Mouse (Mus musculus): ENCODE measurements around the gene Fth1.

Fth1 gene

DNA sequence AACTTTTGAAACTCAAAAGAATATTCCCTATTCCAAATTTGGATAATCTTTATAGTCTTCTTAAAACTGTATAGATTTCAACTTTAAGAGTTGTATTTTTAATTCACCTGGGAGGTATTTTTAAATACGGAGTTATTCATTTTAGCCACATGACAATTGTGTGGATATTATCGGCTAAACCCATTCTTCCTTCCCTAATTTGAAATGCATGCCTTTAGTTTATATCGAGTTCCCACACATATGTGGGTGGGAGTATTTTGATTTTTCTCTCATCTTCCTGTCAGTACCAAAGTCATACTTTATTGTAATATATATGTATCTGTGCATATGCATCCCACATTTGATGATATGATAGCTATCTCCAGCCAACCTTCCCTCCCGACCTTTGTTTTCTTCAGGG is at the start of gene Fth1:
Fth1 (plus strand) TSS at position 341 of the 400 bp plus-strand sequence.
- no peak for DNase-seq (ENCODE audit: low read depth in 1 of 2, low spot score in 2 of 2)

DNA sequence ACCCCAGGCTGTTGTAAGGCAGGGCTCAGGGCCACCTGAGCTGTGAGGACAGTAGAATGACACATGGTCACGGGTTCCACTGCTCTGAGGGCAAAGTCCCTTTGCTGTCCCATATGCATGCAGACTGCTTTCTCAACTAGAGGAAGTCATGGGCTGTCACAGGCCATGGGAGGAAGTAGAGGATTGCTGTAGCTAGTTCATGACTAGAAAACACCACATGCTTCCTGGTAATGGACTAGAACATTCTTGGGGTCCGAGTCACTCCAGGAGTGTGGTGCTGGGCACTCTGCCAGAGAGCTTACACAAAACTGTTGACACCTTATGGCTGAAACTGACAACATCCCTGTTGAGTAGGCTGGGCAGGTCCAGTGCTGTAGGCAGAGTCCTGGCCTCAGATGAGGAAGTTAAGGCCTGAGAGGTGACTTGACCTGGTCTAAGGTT is 49.2 kb upstream of the Fth1 start:
- peak; percentile 66 to 70 for DNase-seq (ENCODE audit: low read depth in 1 of 2, low spot score in 2 of 2)

DNA sequence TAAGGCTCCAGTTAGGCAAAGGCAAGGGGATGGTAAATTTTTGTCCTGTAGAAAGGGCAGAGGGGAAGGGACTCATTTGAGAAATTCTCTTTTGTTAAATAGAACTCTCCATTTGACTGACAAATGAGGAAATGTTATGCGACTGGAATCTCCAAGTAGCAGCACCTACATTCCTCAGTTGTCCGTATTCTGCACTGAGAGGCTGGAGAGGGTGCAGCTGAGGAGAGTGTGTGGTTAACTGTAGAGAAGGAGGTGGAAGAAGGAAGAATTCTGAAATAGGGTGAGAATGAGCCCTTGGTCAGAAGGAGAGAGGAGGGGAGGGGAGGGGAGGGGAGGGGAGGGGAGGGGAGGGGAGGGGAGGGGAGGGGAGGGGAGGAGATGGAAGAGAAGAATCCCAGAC is 46.5 kb upstream of the Fth1 start:
- DNase-seq (ENCODE audit: low read depth in 1 of 2, low spot score in 2 of 2) = no peak

DNA sequence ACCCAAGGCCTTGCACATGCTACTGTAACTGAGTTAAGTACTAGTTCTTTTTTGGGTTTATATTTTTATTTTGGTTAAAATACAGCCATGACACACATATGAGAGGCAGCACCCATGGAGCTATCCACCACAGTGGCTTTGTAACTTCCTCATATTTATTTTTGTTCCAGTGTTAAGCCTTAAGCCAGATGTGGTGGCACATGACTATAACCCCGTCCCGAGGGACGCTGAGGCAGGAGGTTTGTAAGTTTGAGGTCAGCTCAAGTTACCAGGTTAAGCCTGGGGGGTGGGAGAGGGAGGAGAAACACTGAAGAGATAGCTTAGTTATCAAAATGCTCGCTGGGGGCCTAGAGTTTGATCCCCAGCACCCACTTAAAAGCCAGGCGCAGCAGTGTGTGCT is 43.8 kb upstream of the Fth1 start:
- no peak for DNase-seq (ENCODE audit: low read depth in 1 of 2, low spot score in 2 of 2)

DNA sequence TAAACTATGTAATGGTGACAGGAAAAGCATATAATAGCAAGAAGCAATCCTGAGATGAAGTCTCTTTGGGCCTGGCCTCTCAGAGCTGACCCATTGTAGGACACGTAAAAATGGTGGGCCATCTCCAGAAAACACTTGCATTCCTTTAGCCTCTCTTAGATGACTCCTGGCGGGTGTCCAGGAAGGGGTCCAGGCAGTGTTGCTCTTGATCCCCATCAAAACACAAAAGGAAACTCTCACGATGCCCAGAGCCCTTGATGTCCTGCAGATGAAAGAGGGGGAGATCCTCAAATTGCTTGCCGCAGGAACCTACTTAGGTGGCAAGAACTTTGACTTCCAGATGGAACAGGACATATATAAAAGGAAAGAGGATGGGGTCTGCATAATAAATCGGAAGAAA is 43.0 kb upstream of the Fth1 start:
- DNase-seq (ENCODE audit: low read depth in 1 of 2, low spot score in 2 of 2) = no peak

DNA sequence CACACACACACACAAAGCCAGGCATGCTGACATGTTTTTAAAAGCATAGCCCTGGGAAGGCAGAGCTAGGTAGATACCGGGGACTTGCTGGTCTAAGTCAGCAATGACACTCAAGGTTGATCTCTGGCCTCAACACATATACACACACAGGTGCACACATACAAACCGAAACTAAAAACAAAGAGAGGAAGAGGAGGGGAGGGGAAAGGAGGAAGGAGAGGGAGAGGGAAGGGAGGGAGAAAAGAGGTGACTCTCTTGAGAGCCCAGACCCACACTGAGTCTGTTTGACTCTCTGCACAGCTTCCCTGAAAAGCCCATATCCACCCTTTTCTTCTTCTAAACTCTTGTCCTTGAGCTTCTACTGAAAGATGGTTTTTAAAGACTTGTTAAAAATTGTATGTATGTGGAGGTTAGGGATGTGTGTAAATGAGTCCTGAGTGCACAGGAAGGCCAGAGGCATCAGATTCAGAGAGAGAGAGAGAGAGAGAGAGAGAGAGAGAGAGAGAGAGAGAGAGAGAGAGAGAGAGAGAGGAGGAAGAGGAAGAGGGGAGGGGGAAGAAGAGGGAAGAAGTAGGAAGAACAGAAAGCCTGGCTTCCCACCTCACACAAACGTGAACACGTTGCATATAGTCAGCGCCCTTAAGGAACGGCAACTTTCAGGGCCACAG is 42.1 kb upstream of the Fth1 start:
- DNase-seq (ENCODE audit: low read depth in 1 of 2, low spot score in 2 of 2) = no peak

DNA sequence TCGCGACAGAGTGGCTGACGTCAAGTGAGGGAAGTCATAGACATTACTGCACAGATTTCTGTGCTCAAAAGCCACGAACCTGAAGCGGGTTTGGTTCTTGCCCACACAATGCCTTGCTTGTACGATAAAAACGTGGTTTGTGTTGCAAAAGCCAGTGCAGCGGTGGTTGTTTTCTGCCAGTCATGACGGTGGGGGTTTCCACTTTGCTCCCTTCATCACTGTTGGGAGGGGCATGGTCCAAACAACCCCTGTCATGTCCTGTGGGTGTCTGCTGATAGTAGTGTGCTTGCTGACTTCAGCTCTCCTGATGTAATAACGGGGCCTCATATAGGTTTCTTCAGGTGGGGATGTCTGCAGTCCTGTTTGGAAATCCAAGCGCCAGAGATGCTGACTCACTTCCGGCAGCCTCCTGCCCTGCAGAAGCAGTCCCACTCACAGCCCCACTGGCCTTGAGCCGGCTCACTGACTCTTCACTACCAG is 41.5 kb upstream of the Fth1 start:
- peak; percentile 84 for DNase-seq (ENCODE audit: low read depth in 1 of 2, low spot score in 2 of 2)

DNA sequence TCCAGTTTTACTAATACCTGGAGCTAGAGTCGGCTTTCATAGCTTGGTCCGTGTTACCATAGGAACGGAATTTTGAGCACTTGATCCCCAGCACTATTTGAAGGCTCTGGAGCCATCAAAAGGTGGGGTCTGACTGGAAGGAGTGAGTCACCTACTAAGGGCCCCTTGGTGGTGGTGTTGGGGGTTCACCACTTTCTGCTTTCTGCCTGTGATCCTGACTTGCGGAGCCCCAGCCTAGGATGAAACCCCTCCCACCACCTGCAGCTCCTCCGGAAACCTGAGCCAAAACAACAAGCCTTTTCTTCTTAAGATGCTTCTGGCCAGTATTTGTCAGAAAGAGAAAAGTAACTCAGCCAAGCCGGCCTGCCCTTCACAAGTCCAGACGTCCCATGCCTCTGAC is 40.6 kb upstream of the Fth1 start:
- no peak for DNase-seq (ENCODE audit: low read depth in 1 of 2, low spot score in 2 of 2)

DNA sequence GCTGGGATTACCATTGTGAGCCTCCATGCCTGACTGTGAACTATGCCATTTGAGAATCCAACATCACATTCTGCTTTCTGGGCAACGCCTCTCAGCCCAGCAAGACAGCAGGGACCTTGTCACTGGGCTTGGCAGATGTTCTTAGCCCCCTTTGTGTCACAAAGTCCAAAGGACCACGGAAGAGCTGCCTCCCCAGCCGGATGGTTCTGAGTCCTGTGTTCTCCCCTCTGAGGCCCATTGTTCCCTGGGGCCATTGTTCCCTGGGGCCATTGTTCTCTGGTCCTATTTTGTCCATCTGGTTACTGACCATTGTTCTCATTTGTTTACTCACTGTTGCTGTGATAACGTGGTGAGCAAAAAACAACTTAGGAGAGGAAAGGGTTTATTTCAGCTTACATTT is 39.5 kb upstream of the Fth1 start:
- no peak for DNase-seq (ENCODE audit: low read depth in 1 of 2, low spot score in 2 of 2)

DNA sequence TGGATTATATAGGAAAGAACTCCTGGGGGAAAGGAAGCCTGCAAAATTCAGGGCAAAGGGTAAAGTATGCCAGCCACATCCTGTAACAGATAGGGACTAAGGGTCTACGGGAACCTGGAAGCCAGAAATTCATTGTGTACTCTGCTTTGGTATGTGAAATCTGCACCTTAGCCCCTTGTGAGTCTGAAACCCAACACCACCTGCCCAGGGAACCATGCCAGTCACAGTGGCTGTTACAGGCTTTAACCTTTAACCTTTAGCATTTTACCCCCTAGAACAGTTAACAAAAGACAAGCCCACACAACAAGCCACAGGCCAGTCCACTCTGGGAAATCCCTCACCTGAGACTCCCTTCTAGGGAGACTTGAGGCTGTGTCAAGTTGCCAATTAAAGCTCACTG is 38.6 kb upstream of the Fth1 start:
- no peak for DNase-seq (ENCODE audit: low read depth in 1 of 2, low spot score in 2 of 2)

DNA sequence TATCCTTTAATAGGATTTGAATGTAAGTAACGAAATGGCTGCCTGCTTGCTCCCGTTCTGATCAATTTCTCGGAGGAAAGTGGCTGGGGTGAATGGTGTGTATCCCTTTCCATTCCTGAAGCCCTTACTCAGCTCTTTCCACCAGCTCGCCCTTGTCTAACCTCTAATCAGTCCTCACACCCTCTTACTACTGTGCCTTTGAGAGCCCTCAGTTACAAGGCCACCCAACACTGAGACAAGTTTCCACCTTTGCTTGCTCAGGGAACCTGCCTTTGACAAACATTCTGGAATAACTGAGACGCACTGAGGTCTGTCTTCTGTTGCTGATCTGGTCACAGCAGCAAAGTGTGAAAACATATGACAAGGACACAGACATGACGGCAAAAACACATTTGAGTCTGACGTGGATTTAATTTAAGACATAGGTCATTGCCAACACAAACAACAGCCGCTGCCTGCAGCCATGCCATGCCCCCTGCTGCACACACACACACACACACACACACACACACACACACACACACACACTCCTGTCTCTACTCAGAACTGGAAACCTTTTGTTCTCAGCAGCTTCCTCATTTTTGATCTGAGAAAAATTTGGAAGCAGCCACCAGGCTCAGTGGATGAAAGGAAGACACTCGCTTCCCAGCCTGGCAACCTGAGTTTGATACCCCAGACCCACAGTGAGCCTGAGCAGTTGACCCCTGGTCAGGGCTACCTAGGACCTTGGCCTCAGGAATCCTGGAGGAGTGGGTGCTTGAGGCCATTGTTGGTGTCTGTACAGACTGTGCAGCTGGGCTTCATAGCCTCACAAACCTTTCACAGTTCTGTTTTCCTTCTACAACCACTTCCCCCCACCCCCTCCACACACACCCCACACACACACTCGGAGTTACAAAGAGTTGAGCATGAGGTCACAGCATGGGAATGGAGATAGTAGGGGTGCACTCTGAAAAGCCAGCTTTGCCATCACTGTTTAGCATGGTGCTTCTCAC is 37.6 kb upstream of the Fth1 start:
- peak in 1 of 2 experiments; percentile 65 for DNase-seq (ENCODE audit: low read depth in 1 of 2, low spot score in 2 of 2)

DNA sequence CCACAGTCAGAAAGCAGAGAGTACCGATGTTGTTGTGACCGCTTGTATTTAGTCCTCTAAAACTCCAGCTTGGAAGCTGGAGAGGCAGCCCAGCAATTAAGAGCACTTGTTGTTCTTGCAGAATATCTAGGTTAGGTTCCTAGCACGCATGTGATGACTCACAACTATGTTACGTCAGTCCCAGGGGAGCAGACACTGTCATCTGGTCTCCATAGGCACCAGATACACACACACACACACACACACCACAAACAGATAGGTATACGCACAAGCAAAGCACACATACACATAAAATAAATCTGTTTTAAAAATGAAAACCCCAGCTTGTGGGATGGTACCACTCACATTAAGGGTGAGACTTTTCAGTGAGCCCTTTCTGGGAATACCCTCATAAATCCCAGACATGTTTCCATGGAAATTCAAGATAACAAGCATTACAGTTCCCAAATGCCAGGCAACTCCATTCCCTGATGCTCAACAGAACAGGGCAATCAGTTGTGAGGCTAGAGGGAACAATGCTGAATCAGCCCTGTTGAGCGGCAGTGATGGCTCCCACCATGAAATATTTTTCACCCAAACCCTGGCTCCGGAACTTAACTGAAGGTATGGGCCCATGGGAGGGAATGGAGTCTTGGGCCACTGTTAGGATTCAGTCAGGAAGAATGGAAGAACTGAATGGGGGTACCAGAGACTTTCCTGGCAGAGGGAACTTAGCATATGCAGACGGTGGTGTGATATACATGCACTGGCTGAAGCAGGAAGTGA is 34.4 kb upstream of the Fth1 start:
- DNase-seq (ENCODE audit: low read depth in 1 of 2, low spot score in 2 of 2) = no peak

DNA sequence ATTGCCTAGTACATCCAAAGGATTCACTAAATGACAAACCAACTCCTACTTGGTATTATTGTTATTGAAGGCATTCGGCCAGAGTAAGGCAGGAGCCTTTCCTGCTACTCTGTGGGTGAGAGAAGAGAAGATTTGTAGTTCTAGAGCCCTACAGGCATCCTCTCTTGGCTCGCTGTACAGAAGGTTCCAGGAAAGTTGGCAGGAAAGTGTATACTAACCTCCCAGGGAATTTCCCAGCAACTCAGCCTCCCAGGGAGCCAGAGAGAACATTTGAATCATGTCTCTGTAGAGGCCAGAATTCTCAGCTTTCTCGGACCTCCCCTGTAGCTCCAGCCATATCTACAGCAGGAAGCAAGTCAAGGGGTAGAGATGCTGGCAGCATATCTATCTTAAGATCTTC is 33.4 kb upstream of the Fth1 start:
- DNase-seq (ENCODE audit: low read depth in 1 of 2, low spot score in 2 of 2) = no peak

DNA sequence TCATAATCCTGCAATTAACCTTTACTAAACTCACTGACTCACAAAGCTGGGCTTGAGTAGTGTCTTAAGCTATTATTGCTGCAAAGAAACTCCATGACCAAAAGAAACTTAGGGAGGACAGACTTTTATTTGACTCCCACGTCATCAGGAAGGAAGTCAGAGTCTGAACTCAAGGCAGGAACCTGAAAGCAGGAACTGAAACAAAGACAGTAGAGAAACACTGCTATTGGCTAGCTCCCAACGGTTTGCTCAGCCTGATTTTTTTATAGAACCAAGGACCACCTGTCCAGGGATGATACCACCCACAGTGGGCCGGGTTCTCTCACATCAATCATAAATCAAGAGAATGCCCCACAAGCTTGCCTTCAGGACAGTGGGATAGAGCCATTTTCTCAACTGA is 28.0 kb upstream of the Fth1 start:
- DNase-seq (ENCODE audit: low read depth in 1 of 2, low spot score in 2 of 2) = peak in 1 of 2 experiments; percentile 34

DNA sequence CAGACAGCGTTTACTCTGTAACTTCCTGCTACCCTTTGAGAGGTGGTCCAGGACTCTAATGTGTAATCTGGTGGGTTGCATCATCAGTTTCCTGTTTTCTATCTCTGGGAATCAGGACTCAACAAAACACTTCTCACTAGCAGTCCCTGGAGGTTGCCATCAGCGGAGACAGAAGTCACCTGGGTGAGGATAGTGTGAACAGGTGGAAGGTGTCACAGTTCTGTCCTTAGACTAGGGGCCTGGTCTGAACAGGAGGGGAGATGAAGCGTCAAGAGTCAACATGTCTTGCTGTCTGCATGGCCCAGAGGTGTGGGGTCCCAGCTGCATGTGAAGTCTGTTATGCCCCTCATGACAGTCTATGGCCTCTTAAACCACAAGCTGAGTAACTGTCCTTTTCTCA is 27.5 kb upstream of the Fth1 start:
- DNase-seq (ENCODE audit: low read depth in 1 of 2, low spot score in 2 of 2) = no peak

DNA sequence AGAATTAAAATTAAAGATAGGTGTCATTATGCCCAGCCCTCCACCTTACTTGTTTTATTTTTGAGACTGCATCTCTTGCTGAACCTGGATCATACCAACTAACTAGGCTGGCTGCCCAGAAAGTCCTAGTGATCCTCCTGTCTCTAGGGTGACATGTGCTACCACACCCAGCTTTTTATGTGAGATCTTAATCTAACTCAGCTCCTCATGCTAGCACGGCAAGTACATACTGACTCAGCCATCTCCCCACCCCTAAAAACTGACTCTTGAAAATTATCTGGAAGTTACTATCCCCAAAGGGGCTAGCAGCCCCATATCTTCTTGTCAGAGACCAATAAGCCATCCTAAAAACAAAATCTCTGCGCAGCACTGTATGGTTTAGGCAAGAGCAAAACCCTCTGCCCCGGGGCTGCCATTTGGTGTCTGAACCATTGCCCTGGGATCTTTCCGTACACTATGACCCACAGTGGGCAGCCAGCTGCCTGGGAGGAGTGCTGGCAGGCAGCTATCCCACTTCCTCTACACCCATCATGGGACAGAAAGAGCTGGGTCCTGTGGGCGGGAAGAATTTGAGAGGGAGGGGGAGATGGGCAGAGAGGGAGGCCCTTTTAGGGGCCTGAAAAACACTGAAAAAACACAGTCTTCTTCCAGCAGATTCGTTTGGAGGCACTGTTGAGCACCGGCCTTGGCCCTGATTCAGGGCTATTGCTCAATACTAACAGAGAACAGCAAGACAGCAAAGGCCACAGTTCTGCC is 26.2 kb upstream of the Fth1 start:
- DNase-seq (ENCODE audit: low read depth in 1 of 2, low spot score in 2 of 2) = peak; percentile 50 to 67

DNA sequence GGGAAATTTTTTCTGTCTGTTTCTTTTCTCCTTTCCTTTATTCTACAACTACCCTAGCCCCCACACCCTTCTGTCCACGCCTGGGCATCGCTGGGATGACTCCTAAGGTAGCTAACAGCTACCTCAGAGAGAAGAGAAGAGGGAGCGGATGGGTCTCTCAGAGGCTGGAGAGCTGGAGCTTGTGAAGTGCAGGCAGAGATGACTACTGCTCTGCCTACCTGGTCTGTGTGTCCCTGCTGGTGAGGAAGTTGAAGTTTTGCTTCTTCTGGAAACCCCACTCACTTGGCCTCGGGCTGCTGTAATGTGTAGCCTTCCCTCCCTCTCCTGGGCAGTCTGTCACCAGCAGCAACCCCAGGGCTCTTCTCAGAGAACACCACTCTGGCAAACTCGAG is 25.6 kb upstream of the Fth1 start:
- DNase-seq (ENCODE audit: low read depth in 1 of 2, low spot score in 2 of 2) = peak in 1 of 2 experiments; percentile 13

DNA sequence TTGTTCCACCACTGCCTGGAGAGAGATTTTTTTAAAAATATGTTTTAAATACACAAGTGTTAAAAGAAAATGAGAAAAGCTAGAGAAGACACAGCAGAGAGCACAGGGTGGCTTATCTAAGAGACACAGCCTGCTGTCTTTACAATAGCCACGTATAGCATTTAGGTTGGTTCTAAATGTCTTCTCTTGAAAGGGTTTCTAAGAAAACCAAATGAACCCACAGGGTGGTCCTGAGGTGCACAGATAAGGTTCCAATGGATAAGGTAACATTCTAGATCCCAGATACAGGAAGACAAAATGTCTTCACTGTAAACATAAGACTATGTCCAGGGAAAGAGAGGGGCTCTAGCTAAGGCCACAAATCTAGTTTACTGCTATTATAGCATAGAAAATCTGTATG is 25.0 kb upstream of the Fth1 start:
- no peak for DNase-seq (ENCODE audit: low read depth in 1 of 2, low spot score in 2 of 2)

DNA sequence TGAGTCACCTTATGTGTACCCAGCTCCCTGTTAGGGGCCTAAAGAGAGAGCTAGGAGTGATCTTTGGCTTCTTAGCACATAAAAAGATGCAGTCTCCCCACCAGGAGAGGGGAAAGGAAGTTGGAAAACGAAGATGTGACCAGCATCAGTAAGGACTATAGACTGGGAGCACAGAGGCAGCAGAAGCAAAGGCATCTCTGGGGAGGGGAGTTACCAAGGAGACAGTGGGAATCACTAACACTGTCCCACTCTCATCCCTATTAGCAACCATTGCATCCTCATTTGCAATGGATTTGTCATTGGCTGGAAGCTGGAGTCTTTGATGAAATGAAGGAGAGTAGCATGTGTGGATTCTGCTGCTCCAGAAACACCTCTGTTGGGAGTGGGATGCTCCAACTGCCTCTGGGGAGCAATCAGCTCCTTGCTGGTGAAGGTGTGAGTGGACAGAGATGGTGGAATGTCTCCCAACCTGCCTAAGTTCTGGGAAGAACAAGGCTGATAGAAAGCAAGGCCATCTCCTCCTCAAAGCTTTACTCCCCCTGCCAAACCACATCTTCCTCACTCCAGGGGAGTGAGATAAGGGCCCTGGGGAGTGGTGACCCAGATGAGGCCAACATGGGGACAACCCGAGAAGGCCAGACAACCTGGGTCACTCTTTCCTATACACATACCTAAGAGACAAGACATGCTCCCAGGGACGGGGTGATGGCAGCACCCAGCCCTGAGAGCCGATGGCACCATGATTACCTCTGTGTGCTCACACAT is 23.6 kb upstream of the Fth1 start:
- no peak for DNase-seq (ENCODE audit: low read depth in 1 of 2, low spot score in 2 of 2)

DNA sequence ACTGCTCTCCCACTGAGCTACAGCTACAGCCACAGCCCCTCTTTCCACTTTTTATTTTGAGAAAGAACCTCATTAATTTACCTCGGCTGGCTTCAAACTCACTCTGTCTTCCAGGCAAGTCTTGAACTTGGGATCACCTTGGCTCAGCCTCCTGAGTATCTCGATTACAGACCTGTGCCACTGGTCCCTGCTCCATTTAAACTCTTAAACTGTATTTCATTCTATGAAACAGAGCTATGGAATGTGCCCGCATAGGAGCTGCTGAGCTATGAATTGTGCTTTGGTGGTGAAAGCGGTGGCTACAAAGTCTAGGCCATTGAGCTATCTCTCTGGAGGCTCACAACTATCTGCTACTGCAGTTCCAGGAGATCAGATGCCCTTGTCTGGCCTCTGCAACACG is 22.4 kb upstream of the Fth1 start:
- no peak for DNase-seq (ENCODE audit: low read depth in 1 of 2, low spot score in 2 of 2)
